Mouse (Mus musculus) naive thymus-derived CD4-positive, alpha-beta T cell, adult 2 months (primary cell): ENCODE data around the gene Cox15.

Source experiments
- DNase-seq: peaks from one replicate; pipeline ENCODE4 v3.0.0-alpha.2; 2011; ENCODE audit warnings: low read depth

The Cox15 gene

GRCm38 (mm10) chr19:43708206-43708605 lies 44.6 kb downstream of the Cox15 start:
- DNase-seq, result no peak

GRCm38 (mm10) chr19:43704787-43705497 lies 47.9 kb downstream of the Cox15 start:
- no peak for DNase-seq

- no peak for DNase-seq
Observed at GRCm38 (mm10) chr19:43704211-43704610, 48.6 kb downstream of the Cox15 start.

- no peak for DNase-seq
Observed at GRCm38 (mm10) chr19:43699763-43700155, 53.0 kb downstream of the Cox15 start.

- DNase-seq, result no peak
Observed at GRCm38 (mm10) chr19:43699021-43699762, 53.6 kb downstream of the Cox15 start.

GRCm38 (mm10) chr19:43697666-43698370 lies 55.0 kb downstream of the Cox15 start:
- DNase-seq, result no peak

- no peak for DNase-seq
Observed at GRCm38 (mm10) chr19:43695514-43695964, 57.3 kb downstream of the Cox15 start.

- no peak for DNase-seq
Observed at GRCm38 (mm10) chr19:43692815-43693214, 60.0 kb downstream of the Cox15 start.

GRCm38 (mm10) chr19:43689419-43690246 lies 63.2 kb downstream of the Cox15 start, which contains the start of gene Entpd7:
TSS of gene Entpd7 (plus strand) at chr19:43689672.
- peak; percentile 93 for DNase-seq
